Mouse (Mus musculus) layer of hippocampus, adult 8-10 months (tissue): ENCODE measurements at regions not wholly inside any gene's neighbourhood (a gene's known extent, or its start where the extent isn't known, plus 50 kb on each side); places are given as distances from the start of the nearest gene placed in this dataset.

Experiments used
- DNase-seq, 2 experiments: peaks; one replicate each; pipeline ENCODE4 v3.0.0; 2022; ENCODE audit warnings: low spot score in 2 of 2

DNA sequence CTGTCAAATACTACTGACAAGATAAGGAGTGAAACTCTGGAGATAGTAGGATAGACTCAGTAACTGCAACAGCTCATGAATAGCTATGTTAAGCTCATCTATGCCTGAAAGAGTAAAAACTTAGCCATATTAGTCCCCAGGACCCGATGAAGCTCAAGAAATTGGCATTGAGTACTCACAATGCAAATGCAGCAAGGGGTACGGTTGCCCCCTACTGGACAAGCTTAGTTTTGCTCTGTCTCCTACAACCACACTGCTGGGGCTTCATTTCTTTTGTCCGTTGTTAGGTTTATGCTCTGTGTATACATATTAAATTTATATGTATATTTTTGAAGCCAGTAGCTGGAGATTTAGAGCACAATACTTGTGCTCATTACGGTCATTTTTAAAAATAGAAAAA lies 74.4 kb upstream of the Mup5 start:
- peak in 1 of 2 experiments; percentile 6 for DNase-seq

DNA sequence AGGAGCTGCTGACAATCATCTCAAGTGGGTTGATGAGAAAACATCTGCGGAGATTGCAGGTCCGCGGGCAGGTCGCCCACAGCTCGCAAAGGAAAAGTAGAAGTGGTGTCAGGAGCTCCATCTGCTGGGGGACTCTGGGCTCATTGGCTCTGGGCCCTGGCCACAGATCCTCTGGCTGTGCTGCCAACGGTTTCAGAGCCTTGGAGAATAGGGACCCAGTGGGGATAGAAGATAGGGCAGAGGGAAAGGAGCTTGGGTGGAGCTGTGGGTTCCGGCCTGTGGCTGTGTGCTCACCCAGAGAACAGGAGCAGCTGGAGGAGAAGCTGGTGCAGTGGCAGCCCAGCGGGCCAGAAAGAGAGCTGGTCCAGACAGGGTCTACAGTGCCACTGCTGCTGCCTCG lies 67.1 kb upstream of the Mup5 start:
- no peak for DNase-seq

DNA sequence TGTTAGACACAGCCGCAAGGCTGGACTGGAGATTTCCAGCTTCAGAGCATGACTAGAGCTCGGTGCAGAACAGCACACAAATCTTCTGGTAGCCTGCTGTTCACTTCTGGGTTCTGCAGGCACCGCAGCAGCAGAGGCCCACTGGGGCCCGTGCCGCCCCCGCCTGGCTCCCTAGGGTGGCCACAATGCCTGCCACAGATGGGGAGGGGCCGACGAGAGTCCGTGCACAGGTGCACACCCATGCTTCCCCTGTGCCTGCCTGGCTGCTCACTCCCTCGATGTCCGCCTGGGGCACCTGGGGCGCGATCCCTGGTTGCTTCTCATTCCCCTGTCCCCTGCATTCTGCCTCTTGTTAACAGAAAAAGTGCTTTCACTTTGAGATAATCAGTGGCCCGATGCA lies 63.2 kb upstream of the Mup5 start:
- DNase-seq = no peak

DNA sequence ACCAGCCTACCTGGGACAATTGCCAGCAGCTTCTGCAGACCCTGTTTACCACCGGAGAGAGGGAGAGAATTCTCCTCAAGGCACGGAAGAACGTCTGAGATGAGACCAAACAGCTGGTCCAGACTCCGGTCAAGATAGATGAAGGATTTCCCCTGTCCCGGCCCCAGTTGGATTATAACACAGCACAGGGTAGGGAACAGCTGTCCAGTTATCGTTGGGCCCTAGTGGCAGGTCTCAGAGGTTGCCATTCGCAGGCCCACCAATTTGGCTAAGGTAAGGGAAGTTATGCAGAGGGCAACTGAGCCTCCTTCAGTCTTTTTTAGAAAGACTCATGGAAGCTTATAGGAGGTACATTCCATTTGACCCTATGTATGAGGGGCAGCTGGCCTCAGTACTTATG lies 62.1 kb upstream of the Mup5 start:
- DNase-seq = no peak
